Mouse (Mus musculus): Measurements from ENCODE around the gene Slc35a3.
"Not testable (repeated sequence)": the region's sequence is repeated elsewhere in the genome, so short reads cannot be mapped to it uniquely, and the experiment has no call there.

DNA sequence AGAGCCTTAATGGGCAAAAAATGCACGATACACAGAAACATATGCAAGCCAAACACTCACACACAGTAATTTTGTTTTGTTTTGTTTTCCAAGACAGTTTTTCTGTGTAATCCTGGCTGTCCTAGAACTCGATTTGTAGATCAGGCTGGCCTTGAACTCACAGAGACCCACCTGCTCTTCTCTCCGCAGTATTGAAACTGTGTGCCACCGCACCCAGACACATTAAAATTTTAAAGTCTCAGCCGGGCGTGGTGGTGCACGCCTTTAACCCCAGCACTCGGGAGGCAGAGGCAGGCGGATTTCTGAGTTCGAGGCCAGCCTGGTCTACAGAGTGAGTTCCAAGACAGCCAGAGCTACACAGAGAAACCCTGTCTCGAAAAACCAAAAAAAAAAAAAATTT is 58.6 kb downstream of the Slc35a3 start:
- TF ChIP-seq POLR2A (IDR thresholded peaks at IDR 0.05; ENCODE audit: low read depth, low read length); CTCF (IDR thresholded peaks at IDR 0.05; ENCODE audit: extremely low read depth, insufficient read depth, insufficient read length, insufficient replicate concordance): not testable (repeated sequence)

Data from spleen, adult 2 months (tissue).